Mouse (Mus musculus) frontal cortex, postnatal 25 days (tissue): ENCODE data around the gene Fyttd1.
"Not testable (repeated sequence)": the region's sequence is repeated elsewhere in the genome, so short reads cannot be mapped to it uniquely, and the experiment has no call there.

Source experiments
- DNase-seq, 2 experiments: peaks; one replicate each; pipeline ENCODE4 v3.0.0; 2022; ENCODE audit warnings: low spot score in 2 of 2

Gene Fyttd1

DNA sequence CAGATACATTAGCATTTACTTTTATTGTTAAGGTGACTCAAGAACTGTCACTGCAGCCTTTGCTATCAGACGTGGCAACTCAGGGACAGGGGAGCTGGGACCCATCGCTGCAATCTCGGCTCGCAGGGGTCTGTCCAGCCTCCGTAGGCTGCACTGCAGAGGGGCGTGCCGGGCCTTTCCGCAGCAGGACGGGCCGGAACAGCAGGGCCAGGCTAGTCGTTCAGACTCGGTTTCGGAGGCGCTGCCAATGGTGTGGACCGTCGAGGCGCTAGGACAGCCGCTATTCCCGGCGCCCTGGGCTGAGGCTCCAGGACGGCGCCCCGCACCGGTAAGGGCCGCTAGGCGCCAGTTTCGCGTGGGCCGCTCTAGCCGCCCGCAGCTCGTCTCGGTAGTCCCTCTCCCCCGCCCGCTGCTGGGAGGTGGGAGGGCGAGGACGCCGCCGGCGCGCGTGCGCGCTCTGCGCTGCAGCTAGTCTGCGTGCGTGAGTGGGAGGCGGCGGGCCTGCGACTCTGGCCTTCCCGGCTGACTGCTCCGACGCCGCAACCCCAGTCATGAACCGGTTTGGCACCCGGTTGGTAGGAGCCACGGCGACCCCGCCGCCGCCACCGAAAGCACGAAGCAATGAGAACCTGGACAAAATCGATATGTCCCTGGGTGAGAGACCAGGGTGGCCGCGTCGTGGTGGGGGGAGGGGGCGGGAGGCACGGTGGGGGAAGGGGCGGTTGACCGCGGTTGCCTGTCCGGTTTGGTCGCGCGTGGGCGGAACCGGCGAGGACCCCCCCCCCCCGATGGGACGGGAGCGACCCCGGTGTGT is at the start of gene Fyttd1, which contains the start of gene Rubcn:
Gene Fyttd1 (plus strand): TSS at position 158 of the 814 bp plus-strand sequence.
Gene Rubcn (minus strand): TSS at position 424 of the 814 bp plus-strand sequence.
- DNase-seq, result peak; percentile 82 to 89

GRCm38 (mm10) chr16:32829104-32829503 is 48.2 kb upstream of the Fyttd1 start:
- DNase-seq, result no peak

GRCm38 (mm10) chr16:32831501-32831900 is 45.8 kb upstream of the Fyttd1 start:
- DNase-seq, result no peak

- no peak for DNase-seq
Measured at GRCm38 (mm10) chr16:32847103-32847502, 30.2 kb upstream of the Fyttd1 start.

DNA sequence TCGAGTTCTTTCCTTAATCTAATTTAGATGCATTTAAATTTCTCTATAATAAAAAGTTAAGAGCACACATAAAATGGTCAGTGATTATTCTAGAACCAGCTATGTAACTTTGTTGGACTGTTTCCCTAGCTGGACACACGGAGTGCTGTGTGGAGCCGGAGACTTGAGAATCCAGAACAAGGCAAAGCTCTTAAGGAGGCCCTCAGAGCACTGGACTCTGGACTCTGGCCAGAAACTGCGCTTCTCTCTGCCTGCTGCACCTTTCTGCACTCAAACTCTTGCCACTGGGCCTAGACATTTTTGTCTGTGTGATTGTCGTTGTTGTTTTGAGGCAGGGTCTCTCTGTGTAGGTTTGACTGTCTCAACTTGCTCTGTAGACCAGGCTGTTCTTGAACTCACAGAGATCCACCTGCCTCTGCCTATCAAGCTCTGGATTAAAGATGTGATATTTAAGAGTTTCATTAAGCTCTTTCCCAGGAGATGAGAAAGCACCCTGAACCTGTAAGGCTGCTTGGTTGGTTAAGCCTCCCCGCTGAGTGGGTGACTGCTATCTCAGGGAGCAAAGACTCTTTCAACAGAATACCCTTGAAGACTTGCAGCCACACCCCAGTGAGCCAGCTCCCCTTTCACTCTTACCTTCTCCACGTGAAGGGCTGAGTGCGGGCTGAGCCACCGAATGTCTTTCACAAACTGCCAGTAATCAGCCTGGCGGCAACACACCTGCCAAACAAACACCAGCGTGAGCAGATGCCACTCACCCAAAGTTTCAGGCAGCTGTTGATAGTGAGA is 28.1 kb upstream of the Fyttd1 start:
- DNase-seq, result no peak

GRCm38 (mm10) chr16:32853492-32854049 is 23.7 kb upstream of the Fyttd1 start:
- DNase-seq, result no peak

GRCm38 (mm10) chr16:32854050-32854571 is 23.2 kb upstream of the Fyttd1 start:
- no peak for DNase-seq

GRCm38 (mm10) chr16:32856751-32857150 is 20.5 kb upstream of the Fyttd1 start:
- DNase-seq, result no peak

DNA sequence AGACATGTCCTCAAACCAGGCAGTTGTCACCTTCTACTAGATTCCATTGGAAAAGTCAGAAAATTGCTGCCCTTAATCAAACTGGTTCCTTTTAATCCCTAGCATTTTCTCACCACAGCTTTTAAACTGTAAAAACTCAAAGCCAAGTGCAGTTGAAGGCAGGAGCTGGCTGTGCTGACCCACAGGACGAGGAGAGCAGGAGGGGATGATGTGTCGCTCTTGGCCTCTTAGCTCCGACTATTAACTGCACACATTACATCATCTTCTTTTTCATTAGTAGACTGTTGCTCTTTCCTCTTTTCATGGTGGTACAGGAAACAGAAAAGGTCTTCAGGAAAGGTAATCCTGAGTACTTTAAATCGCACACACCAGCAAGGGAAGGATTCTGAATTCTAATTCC is 18.9 kb upstream of the Fyttd1 start:
- no peak for DNase-seq

DNA sequence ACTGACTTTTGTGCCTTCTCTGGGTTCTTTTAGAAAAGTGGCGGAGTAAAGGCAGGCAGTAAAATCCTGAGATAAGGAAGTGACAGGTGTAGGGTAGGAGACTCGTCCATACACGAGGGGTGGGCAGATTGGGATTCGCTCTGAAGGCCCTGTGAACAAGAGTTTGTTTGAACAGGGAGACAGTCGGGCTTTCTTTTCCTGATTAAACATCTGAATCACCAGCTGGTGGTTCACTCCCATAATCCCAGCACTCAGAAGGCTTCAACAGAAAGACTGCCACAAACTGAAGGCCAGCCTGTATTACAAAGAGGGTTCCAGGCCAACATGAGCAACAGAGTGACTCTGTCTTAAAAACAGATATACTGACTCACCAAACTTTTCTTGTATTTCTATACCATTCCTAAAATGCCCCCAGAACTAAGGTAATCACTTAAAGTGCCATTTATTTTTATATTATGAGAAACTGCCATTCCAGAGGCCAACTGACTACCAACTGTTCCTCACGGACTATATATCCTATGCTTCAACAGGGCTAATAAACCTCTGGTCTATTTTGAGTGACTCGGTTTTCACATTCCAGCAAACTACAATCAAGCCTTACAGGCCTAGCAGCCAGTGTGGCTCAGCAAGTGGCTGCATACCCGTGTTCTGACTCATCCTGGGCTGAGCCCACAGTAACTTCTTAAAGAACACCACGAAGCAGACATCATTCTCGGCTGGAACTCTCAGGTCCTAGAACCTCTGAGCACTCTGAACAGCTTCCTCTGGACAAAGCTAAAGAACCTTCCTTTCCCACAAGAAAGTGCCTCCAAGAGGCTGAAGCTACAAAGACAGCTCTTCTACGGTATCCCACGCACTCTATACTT is 18.3 kb upstream of the Fyttd1 start:
- DNase-seq, result no peak

DNA sequence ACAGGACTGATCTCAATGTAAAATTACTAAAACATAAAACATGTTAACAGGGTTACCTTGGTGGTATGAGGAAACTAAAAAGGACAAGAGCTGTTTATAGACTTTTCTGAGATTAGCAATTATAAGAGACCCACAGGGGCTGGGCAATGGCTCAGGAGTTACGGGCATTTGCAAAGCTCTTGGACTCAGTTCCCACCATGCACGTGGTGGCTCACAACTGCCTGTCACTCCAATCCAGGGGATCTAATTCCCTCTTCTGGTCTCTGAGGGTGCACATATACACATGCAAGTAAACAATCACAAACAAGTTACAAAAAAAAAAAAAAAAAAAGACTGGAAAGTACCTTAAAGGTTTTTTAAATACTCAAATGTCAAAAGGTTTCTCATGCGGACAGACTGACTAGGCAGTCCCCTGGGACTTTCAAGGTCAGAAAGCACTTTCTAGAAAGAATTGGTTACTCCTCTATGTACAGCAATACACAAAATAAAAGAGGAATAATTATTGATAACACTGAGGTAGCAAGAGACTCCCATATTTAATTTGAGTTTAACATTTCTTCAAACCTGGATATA is 15.4 kb upstream of the Fyttd1 start:
- DNase-seq, result no peak

DNA sequence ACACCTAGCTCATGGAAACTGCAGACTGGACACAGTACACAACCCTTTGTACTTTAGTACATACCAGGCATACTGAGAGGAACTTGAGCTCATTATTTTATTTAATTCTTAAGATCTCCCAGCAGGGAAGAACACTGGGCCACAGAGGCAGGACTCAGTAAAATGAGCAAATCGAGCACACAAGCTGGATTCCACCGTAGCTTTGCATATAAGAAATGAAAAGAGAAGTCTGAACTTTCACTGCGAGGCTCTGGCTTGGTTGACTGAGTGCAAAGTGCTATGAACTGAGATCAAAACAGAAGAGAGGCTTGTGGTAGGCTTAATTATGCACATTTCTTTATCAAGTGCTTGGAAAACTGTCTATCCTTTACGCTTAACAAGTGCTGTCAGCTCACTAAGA is 11.9 kb upstream of the Fyttd1 start:
- DNase-seq, result no peak

- DNase-seq, result no peak
Measured at GRCm38 (mm10) chr16:32866713-32867112, 10.6 kb upstream of the Fyttd1 start.

- peak; percentile 73 to 85 for DNase-seq
Measured at GRCm38 (mm10) chr16:32867919-32868552, 9.3 kb upstream of the Fyttd1 start.

DNA sequence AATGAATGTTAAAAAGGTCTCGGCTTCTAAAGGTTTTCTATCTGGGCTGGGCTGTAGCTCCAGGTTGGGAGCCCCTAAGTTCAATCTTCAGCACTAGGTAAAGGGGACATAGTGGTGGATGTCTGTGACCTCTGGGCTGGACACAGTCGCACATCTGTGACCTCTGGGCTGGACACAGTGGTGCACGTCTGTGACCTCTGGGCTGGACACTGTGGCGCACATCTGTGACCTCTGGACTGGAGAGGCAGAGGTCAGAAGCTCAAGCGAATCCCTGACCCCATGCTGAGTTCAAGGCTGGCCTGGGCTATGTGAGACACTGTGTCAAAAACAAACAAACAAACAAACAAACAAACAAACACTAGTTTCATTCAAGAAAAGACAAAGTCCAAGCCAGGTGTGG is 7.1 kb upstream of the Fyttd1 start:
- no peak for DNase-seq

- DNase-seq, result no peak
Measured at GRCm38 (mm10) chr16:32873366-32873765, 3.9 kb upstream of the Fyttd1 start.

DNA sequence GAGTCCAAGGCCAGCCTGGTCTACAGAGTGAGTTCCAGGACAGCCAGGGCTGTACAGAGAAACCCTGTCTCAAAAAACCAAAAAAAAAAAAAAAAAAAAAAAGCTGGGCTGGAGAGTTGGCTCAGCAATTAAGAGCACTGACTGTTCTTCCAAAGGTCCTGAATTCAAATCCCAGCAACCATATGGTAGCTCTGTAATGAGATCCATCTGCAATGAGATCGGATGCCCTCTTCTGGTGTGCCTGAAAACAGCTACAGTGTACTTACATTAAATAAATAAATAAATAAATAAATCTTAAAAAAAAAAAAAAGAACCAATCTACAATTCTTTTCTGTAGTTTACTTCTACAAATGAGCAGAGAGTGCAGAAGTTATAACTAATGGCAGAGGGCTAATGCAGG is 2.0 kb upstream of the Fyttd1 start:
- not testable (repeated sequence) for DNase-seq

GRCm38 (mm10) chr16:32875847-32876246 is 1.5 kb upstream of the Fyttd1 start:
- no peak for DNase-seq

DNA sequence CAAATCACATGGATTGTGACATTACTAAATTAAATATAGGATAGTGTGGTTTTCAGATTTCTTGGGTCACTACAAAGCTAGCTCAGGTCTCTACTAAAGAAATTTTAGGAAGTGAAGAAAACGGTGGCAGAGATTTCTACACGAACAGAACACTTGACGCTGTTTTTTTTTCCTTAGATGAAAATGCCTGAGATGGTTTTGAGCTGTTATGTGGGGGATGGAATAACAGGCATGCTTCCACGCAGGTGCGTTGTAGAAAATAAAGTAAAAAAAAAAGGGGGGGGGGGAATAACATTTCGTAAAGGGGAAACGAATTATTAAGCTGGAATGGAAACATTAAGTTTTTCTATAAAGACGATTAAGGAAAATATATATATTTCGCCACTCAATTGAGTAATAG is 469 bp upstream of the Fyttd1 start:
- no peak for DNase-seq

DNA sequence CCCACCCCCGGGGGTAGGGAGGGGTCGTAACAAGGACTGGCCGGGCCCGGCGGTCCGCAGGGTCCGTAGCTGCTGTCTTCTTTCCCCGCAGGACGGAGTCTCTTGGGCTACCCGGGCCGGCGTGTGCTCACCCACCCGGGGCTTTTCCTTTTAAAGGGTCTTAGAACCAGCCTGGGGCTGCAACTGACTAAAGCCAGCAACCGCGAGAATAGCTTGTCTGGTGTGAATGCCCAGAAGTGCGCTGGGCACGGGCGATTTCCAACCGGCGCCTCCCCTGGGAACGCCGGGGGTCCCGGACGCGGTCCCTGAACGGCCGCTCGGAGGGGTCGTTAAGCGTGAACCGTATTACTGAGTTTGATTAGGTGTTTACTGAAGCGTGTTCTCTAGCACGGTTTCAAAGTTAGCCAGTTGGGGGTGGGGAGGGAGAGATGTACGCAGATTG is 878 bp downstream of the Fyttd1 start:
- DNase-seq, result no peak
